Mouse (Mus musculus): ENCODE results near the gene Olfr1358. TPM values are rescaled to one million over a fixed set of nuclear protein-coding genes. Genes with fewer than 3 reads are reported as not detected.

Olfr1358 gene
- polyA plus RNA-seq, 1 experiment: not detected

DNA sequence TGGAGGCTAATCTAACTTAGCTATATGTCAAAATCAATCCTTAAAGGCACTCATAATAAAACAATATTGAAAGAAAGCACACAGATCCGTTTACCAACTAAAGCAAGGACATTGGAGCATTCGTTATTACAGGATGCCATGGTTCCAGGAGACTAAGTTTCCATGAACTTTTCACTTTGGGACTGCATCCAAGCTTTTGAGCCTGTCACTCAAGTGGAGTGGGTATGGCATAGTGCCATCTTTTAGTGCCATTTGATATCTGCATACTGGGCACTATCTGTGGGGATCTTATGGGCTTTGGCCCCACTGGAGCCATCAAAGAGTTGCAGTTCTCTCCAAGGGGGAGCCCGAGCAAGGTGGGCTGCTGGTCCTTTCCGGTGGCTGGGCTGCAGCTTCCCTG lies 8.3 kb downstream of the Olfr1358 start:
- no peak for TF ChIP-seq GATA1 (IDR thresholded peaks at IDR 0.05; ENCODE audit: low read length)

DNA sequence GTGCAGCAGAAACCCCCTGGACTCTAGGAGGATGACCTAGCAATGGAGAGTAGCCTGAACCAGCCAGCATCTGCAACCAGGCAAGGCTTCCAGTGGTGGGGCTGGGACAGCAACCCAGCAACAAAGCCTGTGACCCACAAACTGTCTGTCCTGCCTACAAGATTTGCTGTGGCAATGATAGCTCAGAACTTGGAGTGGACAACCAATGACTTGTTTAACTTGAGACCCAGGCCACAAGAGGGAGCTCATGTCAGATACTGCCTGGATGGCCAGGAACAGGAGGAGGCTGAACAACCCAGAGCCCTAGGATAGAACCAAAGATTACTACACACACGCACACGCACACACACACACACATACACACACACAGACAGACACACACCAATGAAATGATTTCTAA lies 23.7 kb downstream of the Olfr1358 start:
- TF ChIP-seq GATA1 (IDR thresholded peaks at IDR 0.05; ENCODE audit: low read length): no peak

- no peak for TF ChIP-seq GATA1 (IDR thresholded peaks at IDR 0.05; ENCODE audit: low read length)
Measured at GRCm38 (mm10) chr10:78565070-78565469, 47.8 kb downstream of the Olfr1358 start.

DNA sequence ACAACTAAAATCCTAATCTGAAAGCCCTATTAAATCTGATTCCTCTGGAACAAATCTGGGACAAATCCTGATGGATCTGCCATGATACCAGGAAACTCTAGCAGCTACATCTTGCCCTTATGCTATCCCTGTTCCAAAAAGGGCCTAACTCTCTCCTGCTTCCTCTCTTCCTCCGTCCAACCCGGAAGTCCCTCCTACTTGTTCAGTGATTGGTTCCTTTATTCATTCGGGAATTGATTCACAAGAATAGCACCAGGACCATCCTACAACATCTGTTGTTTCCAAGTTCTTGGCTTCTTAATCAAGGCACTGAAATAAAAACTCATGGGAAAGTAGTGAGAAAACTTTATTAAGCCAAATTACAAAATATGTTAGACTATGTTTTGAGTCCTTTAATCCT lies 52.0 kb downstream of the Olfr1358 start:
- no peak for TF ChIP-seq GATA1 (IDR thresholded peaks at IDR 0.05; ENCODE audit: low read length)

- no peak for TF ChIP-seq GATA1 (IDR thresholded peaks at IDR 0.05; ENCODE audit: low read length)
Measured at GRCm38 (mm10) chr10:78569686-78570085, 52.5 kb downstream of the Olfr1358 start.

Other genes with a start within 250 kb of the Olfr1358 start
- gene Agpat3, start 164.9 kb upstream of the Olfr1358 start, polyA plus RNA-seq (2012): 36.2 TPM in 2 replicates
- gene Rrp1, start 104.4 kb upstream of the Olfr1358 start, polyA plus RNA-seq (2012): 342 and 376 TPM in 2 replicates
- gene Cstb, start 91.8 kb upstream of the Olfr1358 start, polyA plus RNA-seq (2012): 15.4 and 47.5 TPM in 2 replicates
- 14.0 and 15.1 TPM in 2 replicates for gene Pdxk, start 52.5 kb upstream of the Olfr1358 start, polyA plus RNA-seq (2012)
- gene Ilvbl, start 56.9 kb downstream of the Olfr1358 start, polyA plus RNA-seq (2012): 8.6 and 8.8 TPM in 2 replicates
- gene Syde1, start 74.5 kb downstream of the Olfr1358 start, polyA plus RNA-seq (2012): not detected in 2 replicates
- gene Olfr1357, start 100.6 kb downstream of the Olfr1358 start, polyA plus RNA-seq (2012): not detected in 2 replicates
- gene Casp14, start 200.9 kb downstream of the Olfr1358 start, polyA plus RNA-seq (2012): not detected in 2 replicates
- gene Ccdc105, start 235.6 kb downstream of the Olfr1358 start, polyA plus RNA-seq (2012): not detected in 2 replicates